Mouse (Mus musculus) olfactory bulb, adult 2 months (tissue): ENCODE measurements around the gene Pdgfa.

Experiments used
- CTCF ChIP-seq: fragments of 200-500 bp; IDR thresholded peaks from 2 replicates; pipeline ENCODE4 v1.5.1; 2012; ENCODE audit warnings: low read depth, mild to moderate bottlenecking, low read length, moderate library complexity; ENCODE audit not compliant: insufficient read depth
- POLR2A ChIP-seq: fragments of 200-500 bp; IDR thresholded peaks from 2 replicates; pipeline ENCODE4 v1.6.1; 2012; ENCODE audit warnings: mild to moderate bottlenecking, low read depth, low read length, moderate library complexity; ENCODE audit not compliant: insufficient read depth

- TF ChIP-seq POLR2A = no peak
- no peak for TF ChIP-seq CTCF
Measured at GRCm38 (mm10) chr5:138936399-138937089, 60.6 kb downstream of the Pdgfa start.
